Mouse (Mus musculus) left cerebral cortex, postnatal 25 days (tissue): ENCODE measurements at regions not wholly inside any gene's neighbourhood (a gene's known extent, or its start where the extent isn't known, plus 50 kb on each side); places are given as distances from the start of the nearest gene placed in this dataset.

ENCODE experiments used
- DNase-seq, 2 experiments: peaks; one replicate each; pipeline ENCODE4 v3.0.0; 2022; ENCODE audit warnings: low spot score in 2 of 2, mixed read lengths in 1 of 2
- intact Hi-C: fragments of 180-260 bp; cut with DNase I; formaldehyde crosslinking; loops from one replicate; pipeline ENCODE4 v1.15.1; 2025

DNA sequence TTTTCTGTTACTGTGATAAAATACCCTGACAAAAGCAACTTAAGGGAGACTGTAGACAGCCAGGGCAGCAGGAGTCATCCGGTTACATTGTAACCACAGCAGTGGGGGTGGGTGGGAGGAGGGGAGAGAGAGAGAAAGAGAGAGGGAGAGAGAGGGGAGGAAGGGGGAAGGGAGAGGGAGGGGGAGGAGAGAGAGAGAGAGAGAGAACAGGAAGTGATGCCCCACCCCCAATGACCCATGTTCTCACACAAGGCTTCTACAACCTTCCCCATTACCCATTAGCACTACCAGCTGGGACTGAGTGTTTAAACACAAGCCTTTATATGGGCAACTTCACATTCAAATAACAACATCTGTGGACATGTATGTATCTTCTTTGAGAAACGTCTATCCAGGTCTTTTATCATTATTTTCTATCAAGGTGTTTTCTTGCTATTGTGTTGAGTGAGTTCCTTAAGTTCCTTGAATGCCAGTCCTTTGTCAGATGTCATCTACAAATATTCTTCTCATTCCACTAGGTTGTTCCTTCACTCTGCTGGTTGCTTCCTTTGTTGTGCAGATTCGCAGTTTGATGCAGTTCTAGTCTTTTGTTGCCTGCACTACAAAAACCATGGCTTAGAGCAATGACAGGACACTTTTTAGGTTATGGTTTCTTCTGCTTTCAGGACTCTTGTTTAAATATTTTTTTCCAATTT lies 274.7 kb upstream of the Ddx18 start:
- intact Hi-C loops = no loop called here
- DNase-seq = no peak

DNA sequence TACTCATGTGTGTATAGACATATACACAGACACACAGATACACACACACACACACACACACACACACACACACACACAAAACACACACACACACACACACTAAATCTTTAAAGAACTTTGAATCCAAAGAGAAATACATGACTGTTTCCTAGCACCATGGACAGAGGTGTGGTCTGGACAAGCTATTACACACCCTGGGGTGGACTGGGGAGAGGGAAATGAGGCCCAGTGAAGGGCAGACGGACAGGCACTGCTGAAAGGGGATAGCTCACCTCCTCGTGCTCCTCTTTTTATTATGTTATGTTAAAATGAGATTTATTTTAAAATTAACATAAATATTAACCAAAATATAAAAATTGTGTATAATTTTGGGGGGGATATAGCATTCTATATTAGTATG lies 265.8 kb upstream of the Ddx18 start:
- intact Hi-C loops = loop anchor here (10.0 kb wide), 1 partner anchor 511 kb away; no protein-coding TSS in a partner anchor
- no peak for DNase-seq

DNA sequence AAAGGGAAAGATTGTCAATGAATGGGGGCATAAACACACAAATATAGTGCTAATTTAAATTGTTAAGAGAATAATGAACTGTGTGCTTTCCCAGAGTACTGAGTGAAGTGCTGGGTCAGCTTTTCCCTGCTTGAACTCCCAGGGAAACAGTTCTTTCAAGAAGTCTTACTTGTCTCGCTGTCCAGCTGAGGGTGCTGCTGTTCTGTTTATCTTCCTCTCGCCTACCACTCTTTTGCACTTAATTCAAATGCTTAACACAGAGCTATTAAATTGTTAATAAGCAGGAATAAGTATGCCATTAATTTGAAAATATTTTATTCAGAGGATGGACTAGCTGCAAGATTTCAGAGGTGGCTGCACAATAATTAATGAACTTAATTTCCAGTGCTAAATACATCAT lies 262.5 kb upstream of the Ddx18 start:
- intact Hi-C loops = loop anchor here (10.0 kb wide), 1 partner anchor 515 kb away; no protein-coding TSS in a partner anchor
- peak in 1 of 2 experiments; percentile 6 for DNase-seq

DNA sequence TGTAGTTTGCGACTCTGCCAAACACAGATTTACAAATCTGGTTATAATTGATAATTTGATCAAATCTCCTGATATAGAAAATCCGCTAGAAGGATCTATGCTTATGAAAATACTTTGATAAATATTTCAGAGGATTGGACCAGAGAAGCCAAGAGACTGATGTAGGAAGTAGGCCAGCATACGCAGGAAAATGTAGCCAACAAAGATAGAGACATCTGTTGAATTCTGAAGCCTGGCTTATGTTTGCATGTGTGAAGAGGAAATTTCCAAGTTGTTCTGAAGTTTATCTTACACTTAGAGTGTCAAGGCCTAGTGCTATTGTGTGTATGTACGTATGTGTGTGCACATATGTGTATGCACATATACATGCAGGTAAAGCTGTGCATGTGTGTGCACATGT lies 255.2 kb upstream of the Ddx18 start:
- no peak for DNase-seq
- intact Hi-C loops = no loop called here

- intact Hi-C loops = no loop called here
- no peak for DNase-seq
These were observed 235.5 kb upstream of the Ddx18 start for GRCm38 (mm10) chr1:121803338-121803737.

GRCm38 (mm10) chr1:121802476-121802875 lies 234.7 kb upstream of the Ddx18 start:
- DNase-seq = no peak
- intact Hi-C loops = no loop called here

GRCm38 (mm10) chr1:121798502-121798901 lies 230.7 kb upstream of the Ddx18 start:
- DNase-seq = peak; percentile 10 to 67

DNA sequence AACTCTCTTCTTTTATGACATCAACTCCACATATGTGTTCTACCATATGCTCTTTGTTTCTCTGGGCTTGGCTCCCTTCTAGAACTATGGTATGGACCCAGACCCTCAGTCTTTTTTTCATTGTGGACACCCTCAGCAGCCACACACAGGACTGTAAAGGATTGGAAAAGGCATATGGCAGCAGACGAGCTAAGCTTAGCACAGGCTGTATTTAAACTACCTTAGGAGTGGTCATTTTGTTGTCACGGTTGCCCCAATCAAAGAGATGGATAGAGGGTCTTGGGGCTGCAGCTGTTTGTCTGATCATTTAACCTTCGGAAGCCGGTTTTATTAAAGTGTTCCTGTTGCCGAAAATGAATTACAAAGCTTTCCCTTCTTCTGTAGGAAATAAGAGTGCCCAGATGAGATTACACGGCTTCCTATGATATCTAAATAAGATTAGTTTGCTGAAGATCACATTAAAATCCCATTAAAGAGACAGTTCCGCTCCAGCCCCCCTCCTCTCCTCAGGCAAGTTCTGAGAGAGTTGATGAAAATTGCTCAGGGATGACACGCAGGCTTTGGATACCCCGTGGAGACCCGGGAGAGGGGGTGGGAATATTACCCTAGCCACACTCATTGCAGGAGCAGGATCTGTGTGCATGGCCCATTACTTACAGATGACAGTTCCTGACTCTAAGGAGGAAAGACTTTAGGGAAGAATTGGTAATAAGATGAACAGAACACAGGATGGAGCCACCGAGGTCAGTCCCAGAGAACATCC lies 227.4 kb upstream of the Ddx18 start:
- intact Hi-C loops = loop anchor here (5.0 kb wide), 1 partner anchor 562 kb away; no protein-coding TSS in a partner anchor
- DNase-seq = no peak

More at GRCm38 (mm10) chr1:121798502-121798901, 230.7 kb upstream of the Ddx18 start:
- intact Hi-C loops = loop anchor here (5.0 kb wide), 1 partner anchor 559 kb away; no protein-coding TSS in a partner anchor

- peak in 1 of 2 experiments; percentile 23 for DNase-seq
- intact Hi-C loops = no loop called here
These were observed 217.8 kb upstream of the Ddx18 start for GRCm38 (mm10) chr1:121785631-121786030.

DNA sequence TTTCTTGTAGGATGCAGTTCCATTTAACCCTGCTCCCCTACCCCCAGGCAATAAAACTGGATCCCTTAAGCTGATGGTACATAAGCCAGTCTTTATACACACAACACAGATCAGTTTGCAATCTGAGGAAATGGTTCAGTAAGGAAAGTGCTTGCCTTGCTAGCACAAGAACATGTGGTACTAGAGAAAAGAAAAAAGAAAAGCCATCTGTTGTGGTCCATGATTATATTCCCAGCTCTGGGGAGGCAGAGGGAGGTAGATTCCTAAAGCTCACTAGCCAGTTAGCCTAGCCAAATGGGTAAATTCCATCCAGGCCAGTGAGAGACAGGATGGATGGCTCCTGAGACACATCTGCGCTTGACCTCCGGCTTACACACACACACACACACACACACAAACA lies 206.2 kb upstream of the Ddx18 start:
- intact Hi-C loops = no loop called here
- DNase-seq = peak in 1 of 2 experiments; percentile 33

GRCm38 (mm10) chr1:121771444-121771843 lies 203.7 kb upstream of the Ddx18 start:
- no peak for DNase-seq
- intact Hi-C loops = no loop called here

GRCm38 (mm10) chr1:121770936-121771335 lies 203.1 kb upstream of the Ddx18 start:
- DNase-seq = no peak

DNA sequence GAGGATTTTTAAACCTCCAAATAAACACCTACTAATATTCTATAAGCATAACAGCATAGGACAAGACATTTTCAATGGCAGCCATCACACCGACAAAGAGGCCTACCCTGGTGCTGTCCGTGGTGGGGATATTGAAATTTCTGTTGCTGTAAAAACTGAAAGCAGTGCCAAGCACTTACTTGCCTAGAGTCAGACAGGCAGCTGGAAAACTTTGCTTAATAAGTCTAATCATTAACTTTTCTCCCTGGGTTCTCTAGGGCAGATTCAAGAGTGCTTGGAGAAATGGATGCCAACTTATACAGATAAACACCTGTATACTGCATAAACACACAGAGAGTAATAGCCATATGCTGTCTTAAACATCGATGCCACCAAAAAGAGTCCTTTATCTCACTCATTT lies 192.3 kb upstream of the Ddx18 start:
- intact Hi-C loops = no loop called here
- no peak for DNase-seq

More at GRCm38 (mm10) chr1:121770936-121771335, 203.1 kb upstream of the Ddx18 start:
- intact Hi-C loops = no loop called here

- no peak for DNase-seq
- intact Hi-C loops = no loop called here
These were observed 177.4 kb upstream of the Ddx18 start for GRCm38 (mm10) chr1:121745181-121745580.

- DNase-seq = no peak
- intact Hi-C loops = no loop called here
These were observed 167.4 kb upstream of the Ddx18 start for GRCm38 (mm10) chr1:121735113-121735719.

DNA sequence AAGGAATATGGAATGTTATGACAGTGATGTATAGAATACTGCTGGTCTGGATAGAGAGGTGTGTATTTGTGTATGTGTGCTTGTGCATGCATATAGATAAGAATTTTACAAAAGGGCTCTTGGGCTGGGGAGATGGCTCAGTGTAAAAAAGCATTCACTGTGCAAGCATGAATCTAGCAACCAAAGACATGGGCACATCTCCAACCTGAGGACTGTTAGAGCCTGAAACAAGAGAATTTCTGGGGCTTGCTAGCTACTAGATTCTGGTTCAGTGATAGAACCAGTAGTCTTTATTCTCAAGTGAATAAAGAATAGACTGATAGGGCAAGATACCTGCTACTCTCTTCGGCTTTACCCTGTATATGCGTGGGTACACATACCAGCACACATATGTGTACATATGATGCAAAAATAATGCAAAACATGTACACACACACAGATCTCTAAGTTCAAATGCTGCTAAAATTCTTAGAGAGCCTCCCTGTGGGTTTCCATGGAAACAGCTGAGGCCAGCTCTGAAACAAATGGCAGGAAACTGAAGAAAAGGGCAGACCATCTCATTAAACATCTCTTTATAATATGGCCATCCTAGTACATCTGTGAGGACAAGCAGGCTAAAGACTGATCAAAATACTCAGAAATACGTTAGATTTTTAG lies 166.8 kb upstream of the Ddx18 start:
- peak in 1 of 2 experiments; percentile 2 for DNase-seq
- intact Hi-C loops = no loop called here

DNA sequence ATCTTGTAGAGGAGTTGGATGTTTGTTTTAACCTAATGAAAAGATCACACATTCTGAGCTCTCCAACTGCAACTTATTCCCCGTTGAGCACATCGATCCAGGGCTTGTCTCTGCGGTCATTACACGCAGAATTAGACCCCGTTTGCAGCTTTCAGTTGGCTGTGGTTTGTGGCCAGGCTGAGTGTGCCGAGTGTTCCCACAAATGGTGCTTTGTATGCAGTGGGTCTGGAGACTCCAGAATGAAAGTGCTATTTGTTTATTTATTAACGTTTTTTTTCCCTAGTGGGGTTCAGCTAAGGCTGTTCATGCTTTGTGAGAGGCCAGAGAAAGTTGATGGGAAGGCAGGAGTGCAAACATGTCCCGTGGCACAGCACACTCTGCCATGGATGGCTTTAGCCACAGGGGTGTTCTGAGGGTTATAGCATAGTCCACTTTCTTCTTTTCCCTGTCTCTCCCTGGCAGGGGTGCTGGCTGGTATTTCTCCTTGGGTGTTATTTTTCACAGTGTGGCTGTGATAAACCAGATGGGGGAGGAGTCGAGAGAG lies 141.6 kb upstream of the Ddx18 start:
- no peak for DNase-seq
- intact Hi-C loops = no loop called here

- DNase-seq = no peak
- intact Hi-C loops = no loop called here
These were observed 140.5 kb upstream of the Ddx18 start for GRCm38 (mm10) chr1:121708301-121708700.

GRCm38 (mm10) chr1:121701826-121702225 lies 134.0 kb upstream of the Ddx18 start:
- intact Hi-C loops = no loop called here
- DNase-seq = peak in 1 of 2 experiments; percentile 48

GRCm38 (mm10) chr1:121653901-121654300 lies 86.1 kb upstream of the Ddx18 start:
- intact Hi-C loops = no loop called here
- peak in 1 of 2 experiments; percentile 37 for DNase-seq
